Mouse (Mus musculus): Measurements from ENCODE around the gene Entpd2. TPM values are rescaled to one million over a fixed set of nuclear protein-coding genes. Genes with fewer than 3 reads are reported as not detected.

Gene Entpd2
- total and polyA plus RNA-seq, 3 experiments = not detected

GRCm38 (mm10) chr2:25396597-25396983 is 916 bp downstream of the Entpd2 start:
- no peaks in the 10 kb centered on the region for H3K9me3 ChIP-seq (replicated peaks; ENCODE audit: insufficient read depth, low read length)
- H3K27ac ChIP-seq (ENCODE audit: control insufficient read depth, low read depth, low read length) = no peak overlapping the region
- no peaks in the 10 kb centered on the region for H3K79me2 ChIP-seq (ENCODE audit: control insufficient read depth, insufficient read depth, low read length, poor library complexity)
- no peak for DNase-seq (ENCODE audit: low read depth, low spot score)
- no peaks in the 10 kb centered on the region for H3K4me1 ChIP-seq (ENCODE audit: control insufficient read depth in 1 of 2, insufficient read depth in 2 of 2, low read length in 2 of 2)
- H3K36me3 ChIP-seq (ENCODE audit: control insufficient read depth in 1 of 2, insufficient read depth in 2 of 2, low read length in 2 of 2) = no peaks in the 10 kb centered on the region
- peaks cover 4 to 6% of the 10 kb centered on the region in 2 experiments; a peak in 3 of 4 replicates for H3K27me3 ChIP-seq (ENCODE audit: control insufficient read depth in 1 of 2, insufficient read depth in 2 of 2, low read length in 2 of 2)
- no peak overlapping the region for H3K9ac ChIP-seq (ENCODE audit: control insufficient read depth, low read depth, low read length, poor library complexity, severe bottlenecking)
- no peak overlapping the region for H3K4me3 ChIP-seq (ENCODE audit: control insufficient read depth in 1 of 2, insufficient read depth in 1 of 2, low read depth in 2 of 2, low read length in 2 of 2)
- TF ChIP-seq CHD2 (IDR thresholded peaks at IDR 0.05; ENCODE audit: low read length) (no peak), MXI1 (IDR thresholded peaks at IDR 0.05; ENCODE audit: low read depth, low read length) (no peak), SIN3A (IDR thresholded peaks at IDR 0.05; ENCODE audit: low read length) (no peak), JUND (IDR thresholded peaks at IDR 0.05; ENCODE audit: low read depth, low read length) (no peak), KAT2A (conservative IDR thresholded peaks at IDR 0.05; ENCODE audit: low read depth, low read length) (no peak), TAL1 (IDR thresholded peaks at IDR 0.05; ENCODE audit: low read length) (no peak), SMC3 (IDR thresholded peaks at IDR 0.05; ENCODE audit: low read depth, low read length) (no peak), E2F4 (IDR thresholded peaks at IDR 0.05; ENCODE audit: borderline replicate concordance, low read depth, low read length) (no peak), MEF2A (IDR thresholded peaks at IDR 0.05; ENCODE audit: extremely low read depth, insufficient replicate concordance, low read depth, low read length, poor library complexity, severe bottlenecking) (no peak), EP300 (IDR thresholded peaks at IDR 0.05; ENCODE audit: low read depth in 1 of 2, low read length in 2 of 2) (no peak), MYC (IDR thresholded peaks at IDR 0.05; ENCODE audit: low read depth, low read length) (no peak), ZNF384 (IDR thresholded peaks at IDR 0.05; ENCODE audit: low read depth, low read length) (no peak), MAX (IDR thresholded peaks at IDR 0.05; ENCODE audit: low read length) (no peak), POLR2AphosphoS2 (IDR thresholded peaks at IDR 0.05; ENCODE audit: low read length) (no peak), NELFE (IDR thresholded peaks at IDR 0.05; ENCODE audit: low read depth, low read length) (no peak), MAFK (IDR thresholded peaks at IDR 0.05; ENCODE audit: borderline replicate concordance, low read depth, low read length) (no peak), GABPA (IDR thresholded peaks at IDR 0.05; ENCODE audit: low read depth, low read length) (no peak)

- no peaks in the 10 kb centered on the region for H3K79me2 ChIP-seq (ENCODE audit: control insufficient read depth, insufficient read depth, low read length, poor library complexity)
- H3K27me3 ChIP-seq (ENCODE audit: control insufficient read depth in 1 of 2, insufficient read depth in 2 of 2, low read length in 2 of 2) = peaks cover 4 to 6% of the 10 kb centered on the region in 2 experiments; a peak in 3 of 4 replicates
- H3K36me3 ChIP-seq (ENCODE audit: control insufficient read depth in 1 of 2, insufficient read depth in 2 of 2, low read length in 2 of 2) = no peaks in the 10 kb centered on the region
- DNase-seq (ENCODE audit: low read depth, low spot score) = no peak
- H3K27ac ChIP-seq (ENCODE audit: control insufficient read depth, low read depth, low read length) = no peak overlapping the region
- H3K9ac ChIP-seq (ENCODE audit: control insufficient read depth, low read depth, low read length, poor library complexity, severe bottlenecking) = no peak overlapping the region
- H3K9me3 ChIP-seq (replicated peaks; ENCODE audit: insufficient read depth, low read length) = no peaks in the 10 kb centered on the region
- H3K4me1 ChIP-seq (ENCODE audit: control insufficient read depth in 1 of 2, insufficient read depth in 2 of 2, low read length in 2 of 2) = no peaks in the 10 kb centered on the region
- no peak for TF ChIP-seq MAFK (IDR thresholded peaks at IDR 0.05; ENCODE audit: borderline replicate concordance, low read depth, low read length)
- no peak for TF ChIP-seq ELF1 (IDR thresholded peaks at IDR 0.05; ENCODE audit: low read depth, low read length)
- no peak for TF ChIP-seq MYC (IDR thresholded peaks at IDR 0.05; ENCODE audit: low read depth, low read length)
- TF ChIP-seq MYB (IDR thresholded peaks at IDR 0.05; ENCODE audit: low read depth, low read length) = no peak
- TF ChIP-seq CHD2 (IDR thresholded peaks at IDR 0.05; ENCODE audit: low read length) = no peak
- TF ChIP-seq HCFC1 (IDR thresholded peaks at IDR 0.05; ENCODE audit: low read depth, low read length) = no peak
- H3K4me3 ChIP-seq (ENCODE audit: control insufficient read depth in 1 of 2, insufficient read depth in 1 of 2, low read depth in 2 of 2, low read length in 2 of 2) = no peak overlapping the region
Observed at GRCm38 (mm10) chr2:25397010-25397409, 1.3 kb downstream of the Entpd2 start.
